Mouse (Mus musculus) c-Kit-positive CD71-positive TER-119-negative erythroid progenitor cells, embryonic 14.5 days (primary cell): ENCODE data around the gene Mrrf.

Source experiments
- DNase-seq: peaks from one replicate; pipeline ENCODE4 v3.0.0-alpha.2; 2013; ENCODE audit warnings: low read depth

Gene Mrrf

GRCm38 (mm10) chr2:36200813-36201212 lies 64.6 kb downstream of the Mrrf start:
- no peak for DNase-seq

GRCm38 (mm10) chr2:36201756-36202610 lies 65.8 kb downstream of the Mrrf start:
- DNase-seq: no peak

GRCm38 (mm10) chr2:36202611-36202880 lies 66.4 kb downstream of the Mrrf start:
- DNase-seq: no peak

GRCm38 (mm10) chr2:36203011-36203825 lies 67.0 kb downstream of the Mrrf start:
- DNase-seq: no peak

GRCm38 (mm10) chr2:36204595-36204994 lies 68.4 kb downstream of the Mrrf start:
- no peak for DNase-seq

GRCm38 (mm10) chr2:36207071-36207470 lies 70.9 kb downstream of the Mrrf start:
- no peak for DNase-seq

- DNase-seq: no peak
These were observed 74.6 kb downstream of the Mrrf start for GRCm38 (mm10) chr2:36210796-36211195.

- DNase-seq: no peak
These were observed 75.6 kb downstream of the Mrrf start for GRCm38 (mm10) chr2:36211785-36212184.

- no peak for DNase-seq
These were observed 76.9 kb downstream of the Mrrf start for GRCm38 (mm10) chr2:36213108-36213507.

GRCm38 (mm10) chr2:36214023-36214422 lies 77.8 kb downstream of the Mrrf start:
- peak; percentile 80 for DNase-seq

GRCm38 (mm10) chr2:36214425-36214824 lies 78.2 kb downstream of the Mrrf start:
- DNase-seq: no peak

- no peak for DNase-seq
These were observed 79.1 kb downstream of the Mrrf start for GRCm38 (mm10) chr2:36215203-36215739.

- no peak for DNase-seq
These were observed 80.4 kb downstream of the Mrrf start for GRCm38 (mm10) chr2:36216546-36216945.

GRCm38 (mm10) chr2:36216953-36217573 lies 80.9 kb downstream of the Mrrf start:
- no peak for DNase-seq

- DNase-seq: no peak
These were observed 81.6 kb downstream of the Mrrf start for GRCm38 (mm10) chr2:36217692-36218233.

- no peak for DNase-seq
These were observed 83.9 kb downstream of the Mrrf start for GRCm38 (mm10) chr2:36220106-36220505.

- DNase-seq: no peak
These were observed 84.7 kb downstream of the Mrrf start for GRCm38 (mm10) chr2:36220891-36221290.

- DNase-seq: no peak
These were observed 86.1 kb downstream of the Mrrf start for GRCm38 (mm10) chr2:36222168-36222848.

- DNase-seq: no peak
These were observed 87.2 kb downstream of the Mrrf start for GRCm38 (mm10) chr2:36223436-36223835.

- no peak for DNase-seq
These were observed 88.0 kb downstream of the Mrrf start for GRCm38 (mm10) chr2:36224153-36224552.

GRCm38 (mm10) chr2:36224599-36224998 lies 88.4 kb downstream of the Mrrf start:
- DNase-seq: no peak

GRCm38 (mm10) chr2:36230366-36230765 lies 94.2 kb downstream of the Mrrf start, which contains the start of gene Ptgs1:
Ptgs1 (plus strand) TSS chr2:36230426.
- peak; percentile 8 for DNase-seq
